Mouse (Mus musculus): ENCODE measurements around the gene Prr23a2. TPM values are rescaled to one million over a fixed set of nuclear protein-coding genes. Genes with fewer than 3 reads are reported as not detected.

The Prr23a2 gene
- polyA plus RNA-seq, 1 experiment, result not detected

DNA sequence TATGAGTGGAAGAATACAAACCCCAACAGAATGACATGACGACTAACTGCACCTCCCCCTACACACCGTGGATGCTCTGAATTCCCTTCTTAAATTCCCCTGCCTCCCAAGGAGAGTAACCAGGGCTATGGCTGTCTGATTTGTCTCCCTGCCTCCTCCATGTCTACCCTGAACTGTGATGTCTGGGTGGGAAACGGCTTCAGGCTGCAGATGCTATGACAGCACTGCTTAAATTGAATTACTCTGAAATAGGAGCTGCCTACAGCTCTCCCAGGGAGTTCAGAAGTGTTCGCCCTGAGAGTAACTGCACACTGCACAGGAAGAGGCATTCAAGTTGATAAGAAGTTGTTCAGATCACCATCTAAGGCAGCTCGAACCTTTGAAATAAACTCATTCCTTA lies 26.8 kb upstream of the Prr23a2 start:
- H3K4me3 ChIP-seq, result no peak overlapping the region
- H3ac ChIP-seq (ENCODE audit: control insufficient read depth, insufficient read length), result no peak overlapping the region
- H3K79me2 ChIP-seq (ENCODE audit: control insufficient read depth, insufficient read depth), result no peaks in the 10 kb centered on the region
- no peak for TF ChIP-seq POLR2AphosphoS2 (IDR thresholded peaks at IDR 0.05; ENCODE audit: insufficient read length, low read depth)
- no peak for TF ChIP-seq USF1 (IDR thresholded peaks at IDR 0.05; ENCODE audit: low read depth)
- TF ChIP-seq TCF3 (IDR thresholded peaks at IDR 0.05; ENCODE audit: insufficient read length, low read depth), result no peak
- no peak for TF ChIP-seq POLR2A (IDR thresholded peaks at IDR 0.05; ENCODE audit: insufficient read length, low read depth)
- no peak for TF ChIP-seq TCF12 (IDR thresholded peaks at IDR 0.05; ENCODE audit: insufficient read depth, poor library complexity, severe bottlenecking)
- no peak for TF ChIP-seq SRF (IDR thresholded peaks at IDR 0.05; ENCODE audit: control insufficient read depth, insufficient read length, low read depth)
- TF ChIP-seq MYOG (IDR thresholded peaks at IDR 0.05; ENCODE audit: control insufficient read depth in 1 of 3, insufficient read depth in 1 of 3, insufficient read length in 2 of 3, low read depth in 2 of 3), result no peak
- no peak for TF ChIP-seq MAX (IDR thresholded peaks at IDR 0.05; ENCODE audit: low read depth)
- TF ChIP-seq MYOD1 (IDR thresholded peaks at IDR 0.05; ENCODE audit: control insufficient read depth in 1 of 3, insufficient read length in 2 of 3, low read depth in 2 of 3), result no peak
- TF ChIP-seq REST (IDR thresholded peaks at IDR 0.05; ENCODE audit: insufficient read depth, insufficient read length), result no peak
- TF ChIP-seq CEBPB (IDR thresholded peaks at IDR 0.05; ENCODE audit: insufficient read depth, poor library complexity, severe bottlenecking), result no peak
- no peak for TF ChIP-seq E2F4 (IDR thresholded peaks at IDR 0.05; ENCODE audit: insufficient read depth)
- no peaks in the 10 kb centered on the region for H3K36me3 ChIP-seq (ENCODE audit: control insufficient read depth, insufficient read depth)
- H3K27me3 ChIP-seq (ENCODE audit: control insufficient read depth, insufficient read depth, insufficient read length), result no peaks in the 10 kb centered on the region
- no peak overlapping the region for H3K4me2 ChIP-seq (ENCODE audit: low read depth)

DNA sequence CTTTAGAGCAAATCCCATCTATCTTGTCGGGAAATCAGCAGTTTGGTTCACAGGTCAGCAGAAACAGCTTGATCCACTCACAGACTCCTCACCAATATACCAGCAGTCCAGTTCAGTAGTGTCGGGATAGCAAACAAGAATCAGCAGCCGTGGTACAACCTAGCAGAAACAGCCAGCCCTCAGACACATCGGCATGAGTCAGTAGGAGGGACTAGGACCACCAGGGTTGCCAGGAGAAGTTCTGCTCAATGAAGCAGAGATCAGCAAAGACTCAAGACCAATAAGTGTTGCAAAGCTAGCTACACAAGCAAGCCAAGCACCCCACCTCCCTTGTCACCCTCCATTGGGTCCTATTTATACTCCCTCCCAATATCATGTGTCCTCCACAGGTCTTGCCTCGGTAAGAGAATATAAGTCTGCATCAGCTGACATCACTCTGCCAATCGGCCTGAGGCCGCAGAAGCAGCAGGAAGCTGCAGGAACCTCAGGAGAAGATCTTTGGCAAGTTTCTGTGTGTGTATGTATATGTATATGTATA lies 18.7 kb upstream of the Prr23a2 start:
- TF ChIP-seq E2F4 (IDR thresholded peaks at IDR 0.05; ENCODE audit: insufficient read depth), result no peak
- TF ChIP-seq MYOD1 (IDR thresholded peaks at IDR 0.05; ENCODE audit: control insufficient read depth in 1 of 3, insufficient read length in 2 of 3, low read depth in 2 of 3), result no peak
- TF ChIP-seq MAX (IDR thresholded peaks at IDR 0.05; ENCODE audit: low read depth), result no peak
- no peak for TF ChIP-seq REST (IDR thresholded peaks at IDR 0.05; ENCODE audit: insufficient read depth, insufficient read length)
- TF ChIP-seq SRF (IDR thresholded peaks at IDR 0.05; ENCODE audit: control insufficient read depth, insufficient read length, low read depth), result no peak
- TF ChIP-seq TCF12 (IDR thresholded peaks at IDR 0.05; ENCODE audit: insufficient read depth, poor library complexity, severe bottlenecking), result no peak
- no peak for TF ChIP-seq TCF3 (IDR thresholded peaks at IDR 0.05; ENCODE audit: insufficient read length, low read depth)
- TF ChIP-seq USF1 (IDR thresholded peaks at IDR 0.05; ENCODE audit: low read depth), result no peak
- TF ChIP-seq MYOG (IDR thresholded peaks at IDR 0.05; ENCODE audit: control insufficient read depth in 1 of 3, insufficient read depth in 1 of 3, insufficient read length in 2 of 3, low read depth in 2 of 3), result no peak
- no peak for TF ChIP-seq POLR2A (IDR thresholded peaks at IDR 0.05; ENCODE audit: insufficient read length, low read depth)
- no peak for TF ChIP-seq CEBPB (IDR thresholded peaks at IDR 0.05; ENCODE audit: insufficient read depth, poor library complexity, severe bottlenecking)
- no peak for TF ChIP-seq POLR2AphosphoS2 (IDR thresholded peaks at IDR 0.05; ENCODE audit: insufficient read length, low read depth)
- Histone ChIP-seq H3ac (ENCODE audit: control insufficient read depth, insufficient read length) (no peak overlapping the region), H3K4me2 (ENCODE audit: low read depth) (no peak overlapping the region), H3K79me2 (ENCODE audit: control insufficient read depth, insufficient read depth) (no peaks in the 10 kb centered on the region), H3K27me3 (ENCODE audit: control insufficient read depth, insufficient read depth, insufficient read length) (no peaks in the 10 kb centered on the region), H3K4me3 (no peak overlapping the region), H3K36me3 (ENCODE audit: control insufficient read depth, insufficient read depth) (no peaks in the 10 kb centered on the region)

DNA sequence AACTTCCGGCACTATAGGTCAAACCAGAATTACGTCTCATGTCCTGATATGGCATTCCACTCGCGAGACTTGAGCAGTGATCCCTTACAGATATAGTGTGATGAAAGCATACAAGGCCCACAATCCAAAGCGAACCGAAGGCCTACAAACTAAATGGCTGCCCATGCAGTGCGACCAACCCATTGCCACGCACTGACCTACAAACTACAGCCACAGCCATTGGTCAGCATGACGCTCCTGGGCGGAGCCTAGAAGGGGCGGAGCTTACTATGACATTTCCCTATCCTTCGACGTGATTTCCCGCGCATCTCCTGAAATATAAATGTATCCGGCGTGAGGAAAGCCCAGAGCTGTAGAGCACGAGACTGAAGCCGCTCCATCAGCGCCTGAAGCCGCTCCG lies 14.2 kb upstream of the Prr23a2 start, which contains the start of gene Prr23a1:
Prr23a1 (plus strand) TSS at position 387 of the 400 bp plus-strand sequence.
- Histone ChIP-seq H3K4me3 (no peak within 1 kb of the TSS), H3K79me2 (ENCODE audit: control insufficient read depth, insufficient read depth) (no peaks in the 10 kb centered on the region)

DNA sequence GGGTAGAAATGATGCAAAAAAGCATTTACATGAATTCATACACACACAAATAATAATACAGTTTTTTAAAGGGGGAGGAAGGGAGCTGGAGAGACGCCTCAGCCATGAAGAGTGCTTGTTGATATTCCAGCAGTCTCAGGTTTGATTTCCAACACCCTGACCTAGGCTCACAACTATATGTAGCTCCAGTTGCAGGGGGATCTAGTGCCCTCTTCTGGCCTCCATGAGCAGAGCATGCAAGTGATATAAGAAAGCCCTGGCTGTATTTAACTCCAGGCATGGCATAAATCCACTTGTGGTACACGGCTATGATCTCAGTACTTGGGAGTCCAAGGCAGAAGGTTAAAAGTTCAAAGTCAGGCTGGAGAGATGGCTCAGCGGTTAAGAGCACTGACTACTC lies 7.2 kb downstream of the Prr23a2 start:
- H3K4me3 ChIP-seq, result no peak overlapping the region
- H3ac ChIP-seq (ENCODE audit: control insufficient read depth, insufficient read length), result no peak overlapping the region

More for the DNA sequence above, 14.2 kb upstream of the Prr23a2 start, which contains the start of gene Prr23a1:
- Histone ChIP-seq H3ac (ENCODE audit: control insufficient read depth, insufficient read length) (no peak within 1 kb of the TSS), H3K36me3 (ENCODE audit: control insufficient read depth, insufficient read depth) (no peaks in the 10 kb centered on the region), H3K27me3 (ENCODE audit: control insufficient read depth, insufficient read depth, insufficient read length) (no peaks in the 10 kb centered on the region), H3K4me2 (ENCODE audit: low read depth) (no peak within 1 kb of the TSS)
- TF ChIP-seq CEBPB (IDR thresholded peaks at IDR 0.05; ENCODE audit: insufficient read depth, poor library complexity, severe bottlenecking), result no peak

DNA sequence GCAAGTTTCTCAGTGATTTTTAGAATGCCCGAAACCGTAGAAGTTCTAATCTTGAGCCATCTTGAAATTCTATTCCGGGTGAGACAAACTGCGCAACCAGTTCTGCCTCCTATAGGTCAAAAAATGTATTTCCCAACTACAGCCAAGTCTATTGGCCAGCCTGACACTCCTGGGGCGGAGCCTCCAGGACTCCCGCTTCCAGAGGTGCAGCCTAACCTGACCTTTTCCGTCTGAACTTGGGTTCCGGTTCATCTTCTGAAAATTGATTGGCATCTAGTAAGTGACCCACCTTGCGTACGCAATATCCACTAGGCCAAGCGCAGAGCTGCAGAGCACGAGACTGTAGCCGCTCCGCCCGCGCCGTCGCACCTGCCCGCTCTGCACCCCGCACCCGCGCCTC lies 8.3 kb downstream of the Prr23a2 start, which contains the start of gene Prr23a3:
Prr23a3 (plus strand) TSS at position 197 of the 400 bp plus-strand sequence.
- Histone ChIP-seq H3ac (ENCODE audit: control insufficient read depth, insufficient read length) (no peak within 1 kb of the TSS), H3K4me2 (ENCODE audit: low read depth) (no peak within 1 kb of the TSS), H3K36me3 (ENCODE audit: control insufficient read depth, insufficient read depth) (no peaks in the 10 kb centered on the region), H3K4me3 (no peak within 1 kb of the TSS), H3K27me3 (ENCODE audit: control insufficient read depth, insufficient read depth, insufficient read length) (no peaks in the 10 kb centered on the region), H3K79me2 (ENCODE audit: control insufficient read depth, insufficient read depth) (no peaks in the 10 kb centered on the region)
- TF ChIP-seq MAX (IDR thresholded peaks at IDR 0.05; ENCODE audit: low read depth), result no peak
- TF ChIP-seq MYOD1 (IDR thresholded peaks at IDR 0.05; ENCODE audit: control insufficient read depth in 1 of 3, insufficient read length in 2 of 3, low read depth in 2 of 3), result no peak

More for the DNA sequence above, 7.2 kb downstream of the Prr23a2 start:
- Histone ChIP-seq H3K4me2 (ENCODE audit: low read depth) (no peak overlapping the region), H3K79me2 (ENCODE audit: control insufficient read depth, insufficient read depth) (no peaks in the 10 kb centered on the region), H3K36me3 (ENCODE audit: control insufficient read depth, insufficient read depth) (no peaks in the 10 kb centered on the region), H3K27me3 (ENCODE audit: control insufficient read depth, insufficient read depth, insufficient read length) (no peaks in the 10 kb centered on the region)
- TF ChIP-seq SRF (IDR thresholded peaks at IDR 0.05; ENCODE audit: control insufficient read depth, insufficient read length, low read depth), result no peak
- no peak for TF ChIP-seq MAX (IDR thresholded peaks at IDR 0.05; ENCODE audit: low read depth)
- TF ChIP-seq POLR2AphosphoS2 (IDR thresholded peaks at IDR 0.05; ENCODE audit: insufficient read length, low read depth), result no peak
- no peak for TF ChIP-seq MYOD1 (IDR thresholded peaks at IDR 0.05; ENCODE audit: control insufficient read depth in 1 of 3, insufficient read length in 2 of 3, low read depth in 2 of 3)
